Mouse (Mus musculus) urinary bladder, adult 18-20 months (tissue): ENCODE data around the gene Phf14.
"Not testable (repeated sequence)": the region's sequence is repeated elsewhere in the genome, so short reads cannot be mapped to it uniquely, and the experiment has no call there.

ENCODE experiments used
- DNase-seq, 2 experiments: peaks; one replicate each; pipeline ENCODE4 v3.0.0; 2022; ENCODE audit warnings: low spot score in 2 of 2, mixed read lengths in 2 of 2

The Phf14 gene

GRCm38 (mm10) chr6:11907269-11908032 lies at the start of gene Phf14, which contains the start of gene Ndufa4:
Gene Phf14 (plus strand): TSS chr6:11907809.
Gene Ndufa4 (minus strand): TSS chr6:11907497.
- DNase-seq = peak; percentile 88 to 89

DNA sequence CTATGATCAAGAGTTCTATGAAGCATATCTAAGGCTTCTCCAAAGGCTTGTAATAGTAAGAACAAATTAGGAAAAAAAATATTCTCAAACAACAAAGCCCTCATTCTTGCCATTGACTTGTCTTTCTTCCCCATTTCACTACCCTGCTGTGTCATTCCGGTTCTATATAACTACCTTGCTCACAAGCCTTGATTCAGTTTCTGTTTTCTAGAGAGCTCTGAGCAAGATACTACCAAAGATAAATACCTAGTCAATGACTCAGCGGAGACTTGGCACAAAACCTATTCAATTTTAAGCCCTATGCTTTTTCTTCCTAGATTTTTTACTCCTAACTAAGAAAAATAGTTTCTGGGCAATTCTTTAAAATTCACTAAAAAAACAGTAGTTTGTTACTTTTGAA lies 32.2 kb upstream of the Phf14 start:
- DNase-seq = not testable (repeated sequence)

DNA sequence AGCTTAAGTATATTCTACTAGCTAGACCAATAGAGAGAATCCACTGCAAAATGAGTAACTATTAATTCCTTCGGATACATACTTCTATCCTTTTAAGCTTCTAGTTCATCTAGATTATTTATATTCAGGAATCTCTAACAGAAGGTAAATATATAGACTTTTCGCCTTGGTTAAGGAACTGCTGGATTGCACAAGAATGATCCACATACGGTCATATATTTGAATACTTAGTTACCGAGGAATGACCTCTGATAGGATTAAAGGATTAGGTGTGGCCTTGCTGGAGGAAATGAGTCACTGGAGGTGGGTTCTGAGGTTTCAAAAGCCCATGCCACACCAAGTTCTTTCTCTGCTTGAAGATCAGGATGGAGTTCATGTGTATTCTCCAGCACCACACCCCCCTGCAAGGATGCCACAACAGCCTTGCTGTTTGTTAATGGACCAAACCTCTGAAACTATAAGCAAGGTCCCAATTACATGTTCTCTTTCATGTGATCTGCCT lies 6.7 kb upstream of the Phf14 start:
- DNase-seq = no peak

- DNase-seq = no peak
Measured at GRCm38 (mm10) chr6:11906890-11907268, 730 bp upstream of the Phf14 start.

GRCm38 (mm10) chr6:11908170-11908569 lies 561 bp downstream of the Phf14 start:
- no peak for DNase-seq

GRCm38 (mm10) chr6:11925496-11926041 lies 18.0 kb downstream of the Phf14 start:
- peak; percentile 53 to 79 for DNase-seq

GRCm38 (mm10) chr6:11926082-11926595 lies 18.5 kb downstream of the Phf14 start:
- peak in 1 of 2 experiments; percentile 28 for DNase-seq

DNA sequence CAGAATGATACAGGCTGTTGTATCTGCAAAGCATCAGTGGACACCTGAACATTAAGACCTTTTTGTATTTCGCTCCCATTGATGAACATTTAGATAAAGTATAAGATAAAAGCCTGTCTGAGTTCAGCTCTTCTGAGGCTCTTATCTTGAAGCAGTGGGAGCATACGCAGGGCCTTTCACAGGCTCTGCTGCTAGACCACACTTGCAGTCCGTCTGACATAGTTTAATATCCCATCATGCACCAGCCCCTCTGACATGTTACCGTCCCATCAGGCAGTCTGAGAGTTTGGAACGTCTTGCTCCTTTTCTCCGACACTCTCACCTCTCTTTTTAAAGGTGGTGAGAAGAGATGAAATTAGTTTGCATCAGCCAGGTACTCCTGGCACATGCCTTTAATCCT lies 19.9 kb downstream of the Phf14 start:
- DNase-seq = no peak

- DNase-seq = no peak
Measured at GRCm38 (mm10) chr6:11933403-11933802, 25.8 kb downstream of the Phf14 start.

DNA sequence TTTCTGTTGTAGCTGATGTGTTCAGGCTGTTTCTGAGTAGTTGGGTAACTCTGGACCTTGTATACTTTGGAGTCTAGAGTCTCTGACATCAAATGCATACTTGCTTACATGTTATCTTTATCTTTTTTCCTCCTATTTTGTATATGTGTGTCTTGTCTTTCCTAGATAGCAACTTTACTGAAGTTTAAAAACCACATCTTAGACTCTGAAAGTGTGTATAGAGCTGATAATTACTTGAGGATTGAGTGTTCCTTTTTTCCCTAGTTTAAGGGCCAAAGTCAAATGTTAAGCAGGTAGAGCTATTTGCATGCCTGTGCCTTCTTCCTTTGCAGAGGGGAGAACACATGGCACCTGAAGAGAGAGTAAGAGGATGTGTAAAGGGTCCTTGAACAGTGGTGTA lies 33.3 kb downstream of the Phf14 start:
- no peak for DNase-seq

DNA sequence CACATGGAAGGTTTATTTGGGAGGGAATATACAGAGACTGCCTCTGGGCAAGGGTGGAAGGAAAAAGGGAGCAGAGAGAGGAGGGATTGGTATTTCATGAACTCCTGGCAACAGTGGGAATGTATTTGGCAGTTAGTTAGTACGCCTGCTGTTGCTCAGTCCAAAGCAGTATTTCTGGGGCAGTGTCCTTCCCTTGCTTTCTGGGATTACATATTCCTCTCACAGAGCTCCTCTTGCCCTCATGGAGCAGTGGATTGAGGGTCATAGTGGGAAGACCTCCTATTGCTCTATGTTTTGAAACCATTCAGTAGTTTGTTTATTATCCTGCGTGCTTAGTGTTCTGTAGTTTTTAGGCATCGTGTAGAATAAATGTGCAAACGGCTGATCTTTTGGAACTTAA lies 34.5 kb downstream of the Phf14 start:
- DNase-seq = no peak

DNA sequence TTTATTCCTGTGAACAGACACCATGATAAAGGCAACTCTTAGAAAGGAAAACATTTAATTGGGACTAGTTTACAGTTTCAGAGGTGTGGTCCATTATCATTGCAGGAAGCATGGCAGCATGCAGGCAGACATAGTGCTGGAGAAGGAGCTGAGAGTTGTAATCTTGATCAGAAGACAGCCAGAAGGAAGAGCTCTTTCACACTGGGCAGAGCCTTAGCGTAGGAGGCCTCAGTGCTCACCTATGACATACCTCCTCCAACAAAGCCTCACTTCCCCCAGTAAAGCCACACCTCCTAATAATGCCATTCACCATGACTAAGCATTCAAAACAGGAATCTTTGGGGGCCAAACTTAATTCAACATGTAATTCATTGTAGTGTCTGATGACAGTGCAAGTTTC lies 40.5 kb downstream of the Phf14 start:
- DNase-seq = no peak

DNA sequence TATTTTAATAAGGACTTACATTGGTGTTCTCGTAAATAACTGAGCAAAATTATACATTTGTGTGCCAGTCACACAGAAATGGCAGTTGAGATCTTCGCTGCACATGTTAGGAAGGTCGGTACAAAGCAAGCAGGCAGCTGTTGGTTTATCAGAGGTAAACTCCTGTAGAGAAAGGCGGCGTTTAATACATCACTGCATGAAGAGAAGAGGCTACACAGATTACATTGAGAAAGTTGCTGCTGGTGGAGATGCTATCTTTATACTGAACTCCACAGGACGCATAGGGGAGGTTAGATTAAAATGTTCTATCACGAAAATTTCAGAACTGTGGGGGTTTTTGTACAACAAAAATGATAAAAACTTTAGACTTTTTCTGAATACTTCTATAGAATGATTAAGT lies 52.6 kb downstream of the Phf14 start:
- no peak for DNase-seq

- DNase-seq = no peak
Measured at GRCm38 (mm10) chr6:11993782-11994181, 86.2 kb downstream of the Phf14 start.

- no peak for DNase-seq
Measured at GRCm38 (mm10) chr6:11998576-11998975, 91.0 kb downstream of the Phf14 start.

GRCm38 (mm10) chr6:11999506-11999905 lies 91.9 kb downstream of the Phf14 start:
- no peak for DNase-seq

DNA sequence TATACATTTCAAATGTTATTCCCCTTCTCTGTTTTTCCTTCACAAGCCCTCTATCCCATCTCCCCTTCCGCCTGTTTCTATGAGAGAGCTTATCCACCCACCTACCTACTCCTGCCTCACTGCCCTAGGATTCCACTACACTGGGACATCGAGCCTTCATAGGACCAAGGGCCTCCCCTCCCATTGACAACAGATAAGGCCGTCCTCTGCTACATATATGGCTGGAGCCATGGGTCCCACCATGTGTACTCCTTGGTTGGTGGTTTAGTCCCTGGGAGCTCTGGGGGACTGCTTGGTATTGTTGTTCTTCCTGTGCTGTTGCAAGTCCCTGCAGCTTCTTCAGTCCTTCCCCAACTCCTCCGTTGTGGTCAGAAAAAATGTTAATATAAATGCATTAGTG lies 97.8 kb downstream of the Phf14 start:
- DNase-seq = no peak

DNA sequence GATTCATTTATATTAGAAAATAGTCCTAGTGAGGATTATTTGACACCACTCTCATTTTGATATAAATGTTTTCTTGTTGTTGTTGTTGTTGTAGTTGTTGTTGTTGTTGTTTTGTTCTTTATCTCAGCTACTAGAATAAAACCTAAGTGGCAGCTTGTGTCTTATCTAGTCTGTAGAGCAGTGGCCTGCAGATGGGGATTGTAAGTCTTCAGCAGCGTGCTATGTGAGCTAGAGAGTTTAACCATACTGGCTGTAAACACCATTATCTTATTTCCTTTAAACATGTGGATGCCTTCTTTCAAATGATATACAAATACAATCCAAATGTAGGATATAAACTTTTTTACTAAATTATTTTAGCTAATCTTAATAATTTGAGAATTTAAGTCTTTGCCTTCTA lies 98.4 kb downstream of the Phf14 start:
- DNase-seq = no peak

GRCm38 (mm10) chr6:12012103-12012502 lies 104.5 kb downstream of the Phf14 start:
- DNase-seq = no peak

GRCm38 (mm10) chr6:12014035-12014434 lies 106.4 kb downstream of the Phf14 start:
- no peak for DNase-seq

DNA sequence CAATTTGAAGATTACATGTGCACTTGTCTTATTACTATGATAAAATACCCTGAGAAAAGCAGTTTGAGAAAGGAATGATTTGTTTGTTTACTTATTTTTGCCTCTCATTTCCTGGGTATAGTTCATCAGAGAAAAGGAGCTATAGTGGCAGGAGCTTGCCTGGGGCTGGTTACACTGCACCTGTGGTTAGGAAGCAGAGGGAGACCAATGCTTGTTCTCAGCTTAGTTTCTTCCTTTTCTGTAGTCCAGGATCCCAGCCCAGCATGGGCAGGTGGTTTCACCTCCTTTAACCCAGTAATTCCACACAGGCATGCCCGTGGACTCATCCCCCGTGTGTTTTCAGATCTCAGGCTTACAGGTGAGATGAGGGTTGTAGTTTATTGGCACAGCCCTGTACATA lies 107.1 kb downstream of the Phf14 start:
- DNase-seq = no peak

DNA sequence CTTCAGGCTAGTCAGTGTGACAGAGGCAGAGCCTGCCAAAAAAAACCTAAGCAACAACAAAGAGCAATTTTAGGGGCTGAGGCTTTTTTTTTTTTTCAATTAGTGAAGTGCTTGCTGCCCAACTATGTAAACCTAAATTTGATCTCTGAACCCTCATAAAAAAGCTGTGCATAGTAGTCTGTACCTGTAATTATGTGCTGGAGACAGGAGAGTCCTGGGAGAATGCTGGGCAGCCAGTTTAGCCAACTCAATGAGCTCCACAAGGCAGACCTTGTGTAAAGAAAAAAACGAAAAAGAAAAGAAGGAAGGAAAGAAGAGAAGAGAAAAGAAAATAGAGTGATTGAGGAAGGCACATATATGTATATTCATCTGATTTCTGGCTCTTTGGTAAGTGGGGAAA lies 112.1 kb downstream of the Phf14 start:
- DNase-seq = no peak

GRCm38 (mm10) chr6:12020156-12020555 lies 112.5 kb downstream of the Phf14 start:
- DNase-seq = no peak
